Mouse (Mus musculus) neutrophil, adult 5-6 weeks (primary cell): ENCODE data around the gene Nrg4. TPM values are rescaled to one million over a fixed set of nuclear protein-coding genes. Genes with fewer than 3 reads are reported as not detected.

Experiments used
- ATAC-seq: fragments of 151-379, 151-347 bp; 2 replicates; pipeline ENCODE4 v1.8.0; 2017; ENCODE audit warnings: mild to moderate bottlenecking, moderate TSS enrichment; ENCODE audit not compliant: insufficient number of reproducible peaks, poor library complexity, low FRiP score, severe bottlenecking; ENCODE audit errors: extremely low read depth
- total RNA-seq: library from RNA; stranded (forward); fragments of 200-1000 nt; gene quantifications from 2 replicates; pipeline ENCODE4 v1.2.3, GENCODE M21; 2017

The Nrg4 gene
- total RNA-seq, 1 experiment from 2014 or later, result 0.47 TPM

- ATAC-seq, result no peak
These were observed 95.1 kb downstream of the Nrg4 start for GRCm38 (mm10) chr9:55231544-55231943.

GRCm38 (mm10) chr9:55229010-55229409 lies 97.6 kb downstream of the Nrg4 start:
- no peak for ATAC-seq

- ATAC-seq, result no peak
These were observed 98.5 kb downstream of the Nrg4 start for GRCm38 (mm10) chr9:55228149-55228548.

- ATAC-seq, result no peak
These were observed 100.4 kb downstream of the Nrg4 start for GRCm38 (mm10) chr9:55226251-55226650.

- no peak for ATAC-seq
These were observed 101.4 kb downstream of the Nrg4 start for GRCm38 (mm10) chr9:55225165-55225737.

GRCm38 (mm10) chr9:55217381-55217780 lies 109.3 kb downstream of the Nrg4 start:
- no peak for ATAC-seq

- no peak for ATAC-seq
These were observed 110.6 kb downstream of the Nrg4 start for GRCm38 (mm10) chr9:55216078-55216477.

GRCm38 (mm10) chr9:55215648-55216047 lies 111.0 kb downstream of the Nrg4 start:
- ATAC-seq, result no peak

- ATAC-seq, result no peak
These were observed 111.6 kb downstream of the Nrg4 start for GRCm38 (mm10) chr9:55215056-55215455.

GRCm38 (mm10) chr9:55213396-55213795 lies 113.2 kb downstream of the Nrg4 start:
- no peak for ATAC-seq

GRCm38 (mm10) chr9:55211611-55212010 lies 115.0 kb downstream of the Nrg4 start:
- ATAC-seq, result no peak

GRCm38 (mm10) chr9:55208790-55209481 lies 117.7 kb downstream of the Nrg4 start, which contains the start of gene Fbxo22:
TSS of gene Fbxo22 (plus strand) at chr9:55208925.
- ATAC-seq, result peak; percentile 83

GRCm38 (mm10) chr9:55208458-55208789 lies 118.2 kb downstream of the Nrg4 start:
- no peak for ATAC-seq

GRCm38 (mm10) chr9:55199348-55199747 lies 127.3 kb downstream of the Nrg4 start:
- no peak for ATAC-seq

GRCm38 (mm10) chr9:55198260-55198659 lies 128.4 kb downstream of the Nrg4 start:
- no peak for ATAC-seq

GRCm38 (mm10) chr9:55195876-55196275 lies 130.8 kb downstream of the Nrg4 start:
- ATAC-seq, result no peak

- ATAC-seq, result no peak
These were observed 152.4 kb downstream of the Nrg4 start for GRCm38 (mm10) chr9:55174235-55174634.

GRCm38 (mm10) chr9:55172195-55172685 lies 154.4 kb downstream of the Nrg4 start:
- no peak for ATAC-seq

- no peak for ATAC-seq
These were observed 155.8 kb downstream of the Nrg4 start for GRCm38 (mm10) chr9:55170655-55171412.
